ENCODE assay signal across 16 mouse cellular contexts in genomic region chr1:133501016-133501415, GRCm38 (mm10).
"Had no signal": no experiment of that assay in that cellular context is flagged by ENCODE, and none has a peak within 500 bp of the region (broad histone marks: within the 10 kb centered on the region; RNA-seq: fewer than 3 reads in every experiment).

No protein-coding gene starts in this region.

- DNase-seq: kidney, postnatal 10 days; kidney, postnatal 4 days; liver; liver, embryonic 13.5 days; liver, postnatal 0 days; lung, postnatal 14 days; right cerebral cortex, postnatal 4 days; spleen, adult 18-20 months; thymus, postnatal 36 days had no signal

- H3K4me1 ChIP-seq: liver, embryonic 13.5 days; lung, embryonic 15.5 days; megakaryocyte, embryonic 14.5 days; neural tube, embryonic 15.5 days had no signal

- H3K36me3 ChIP-seq: limb, embryonic 12.5 days; liver, embryonic 13.5 days; lung, embryonic 15.5 days; neural tube, embryonic 15.5 days had no signal

- H3K4me2 ChIP-seq: limb, embryonic 12.5 days; liver, embryonic 13.5 days; lung, embryonic 15.5 days; neural tube, embryonic 15.5 days had no signal

- H3K27ac ChIP-seq: layer of hippocampus, adult 2 months; limb, embryonic 12.5 days; liver, embryonic 13.5 days; lung, embryonic 15.5 days; macrophage; neural tube, embryonic 15.5 days had no signal

- ATAC-seq: liver, postnatal 0 days had no signal

- H3K9me3 ChIP-seq: limb, embryonic 12.5 days; liver, embryonic 13.5 days; lung, embryonic 15.5 days; neural tube, embryonic 15.5 days had no signal

- H3K9ac ChIP-seq: limb, embryonic 12.5 days; liver, embryonic 13.5 days; liver, postnatal 0 days; lung, embryonic 15.5 days; neural tube, embryonic 15.5 days had no signal

- H3K27me3 ChIP-seq: limb, embryonic 12.5 days; liver, embryonic 13.5 days; lung, embryonic 15.5 days; neural tube, embryonic 15.5 days had no signal

- H3K4me3 ChIP-seq: layer of hippocampus, adult 2 months; limb, embryonic 12.5 days; liver, embryonic 13.5 days; lung, embryonic 15.5 days; megakaryocyte, embryonic 14.5 days; myocyte; neural tube, embryonic 15.5 days had no signal
